Mouse (Mus musculus): ENCODE measurements around the gene Izumo4. TPM values are rescaled to one million over a fixed set of nuclear protein-coding genes. Genes with fewer than 3 reads are reported as not detected.

Izumo4 gene
- polyA plus RNA-seq, 1 experiment from 2014 or later = 49.5 TPM

DNA sequence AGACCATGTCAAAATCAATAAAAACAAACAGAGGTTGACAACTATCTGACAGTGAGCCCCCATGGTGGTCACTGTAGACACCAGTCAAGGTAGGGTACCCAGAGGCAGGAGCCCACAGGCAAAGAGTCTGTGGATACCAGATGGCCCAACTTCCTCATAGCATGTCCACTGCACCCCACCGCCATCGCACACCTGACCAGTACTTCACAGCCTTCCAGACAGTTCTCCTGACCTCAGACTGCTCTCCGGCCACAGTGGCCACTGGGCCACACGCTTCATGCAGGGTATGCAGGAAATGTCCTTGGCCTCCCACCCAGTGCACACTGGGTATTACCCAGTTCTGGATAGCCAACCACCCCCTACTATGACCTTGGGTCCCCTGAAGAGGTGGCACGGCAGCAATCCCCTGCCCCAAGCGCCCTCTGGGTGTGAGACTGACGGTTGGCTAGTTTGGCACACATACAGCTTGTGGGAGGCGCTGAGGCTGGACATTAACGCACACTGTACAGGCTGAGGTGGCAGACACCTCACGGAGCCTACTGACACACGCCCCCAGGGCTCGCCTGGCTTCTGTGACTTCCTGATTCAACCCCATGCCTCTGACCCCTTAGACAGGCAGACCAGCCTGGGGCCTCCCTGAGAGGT, 8.5 kb upstream of the Izumo4 start:
- Histone ChIP-seq H3K9ac (ENCODE audit: low read depth, low read length) (no peak overlapping the region), H3K9me3 (replicated peaks; ENCODE audit: control insufficient read depth, low read length, poor library complexity, severe bottlenecking) (no peaks in the 10 kb centered on the region), H3K27me3 (ENCODE audit: control insufficient read depth, insufficient read depth, low read depth, low read length) (no peaks in the 10 kb centered on the region), H3K27ac (ENCODE audit: low read length) (no peak overlapping the region), H3K4me1 (ENCODE audit: control insufficient read depth, insufficient read depth, low read length) (no peaks in the 10 kb centered on the region), H3K36me3 (ENCODE audit: control insufficient read depth, insufficient read depth, low read length) (peaks cover 19% of the 10 kb centered on the region), H3K4me3 (ENCODE audit: low read depth, low read length) (no peak overlapping the region), H3K4me2 (ENCODE audit: low read length) (no peak overlapping the region)
- WGBS = 89% methylated on average over 12 of the region's 12 CpGs
- no peak for ATAC-seq

- no peak for ATAC-seq
- H3K36me3 ChIP-seq (ENCODE audit: control insufficient read depth, insufficient read depth, low read length) = peaks cover 17% of the 10 kb centered on the region
- no peaks in the 10 kb centered on the region for H3K27me3 ChIP-seq (ENCODE audit: control insufficient read depth, insufficient read depth, low read depth, low read length)
- no peaks in the 10 kb centered on the region for H3K4me1 ChIP-seq (ENCODE audit: control insufficient read depth, insufficient read depth, low read length)
- H3K9ac ChIP-seq (ENCODE audit: low read depth, low read length) = no peak overlapping the region
- H3K27ac ChIP-seq (ENCODE audit: low read length) = no peak overlapping the region
- no peaks in the 10 kb centered on the region for H3K9me3 ChIP-seq (replicated peaks; ENCODE audit: control insufficient read depth, low read length, poor library complexity, severe bottlenecking)
- no peak overlapping the region for H3K4me2 ChIP-seq (ENCODE audit: low read length)
- H3K4me3 ChIP-seq (ENCODE audit: low read depth, low read length) = no peak overlapping the region
- WGBS = 88% methylated on average over 13 of the region's 13 CpGs
Measured at GRCm38 (mm10) chr10:80694159-80694938, 7.6 kb upstream of the Izumo4 start.

- Histone ChIP-seq H3K4me3 (ENCODE audit: low read depth, low read length) (no peak overlapping the region), H3K4me2 (ENCODE audit: low read length) (no peak overlapping the region), H3K27ac (ENCODE audit: low read length) (no peak overlapping the region), H3K4me1 (ENCODE audit: control insufficient read depth, insufficient read depth, low read length) (peaks cover 6% of the 10 kb centered on the region), H3K9ac (ENCODE audit: low read depth, low read length) (no peak overlapping the region), H3K36me3 (ENCODE audit: control insufficient read depth, insufficient read depth, low read length) (peaks cover 8% of the 10 kb centered on the region), H3K9me3 (replicated peaks; ENCODE audit: control insufficient read depth, low read length, poor library complexity, severe bottlenecking) (no peaks in the 10 kb centered on the region), H3K27me3 (ENCODE audit: control insufficient read depth, insufficient read depth, low read depth, low read length) (no peaks in the 10 kb centered on the region)
- ATAC-seq = no peak
- 81% methylated on average over 2 of the region's 2 CpGs for WGBS
Measured at GRCm38 (mm10) chr10:80695186-80695585, 6.8 kb upstream of the Izumo4 start.

GRCm38 (mm10) chr10:80695801-80696501, 6.0 kb upstream of the Izumo4 start:
- no peak for ATAC-seq

DNA sequence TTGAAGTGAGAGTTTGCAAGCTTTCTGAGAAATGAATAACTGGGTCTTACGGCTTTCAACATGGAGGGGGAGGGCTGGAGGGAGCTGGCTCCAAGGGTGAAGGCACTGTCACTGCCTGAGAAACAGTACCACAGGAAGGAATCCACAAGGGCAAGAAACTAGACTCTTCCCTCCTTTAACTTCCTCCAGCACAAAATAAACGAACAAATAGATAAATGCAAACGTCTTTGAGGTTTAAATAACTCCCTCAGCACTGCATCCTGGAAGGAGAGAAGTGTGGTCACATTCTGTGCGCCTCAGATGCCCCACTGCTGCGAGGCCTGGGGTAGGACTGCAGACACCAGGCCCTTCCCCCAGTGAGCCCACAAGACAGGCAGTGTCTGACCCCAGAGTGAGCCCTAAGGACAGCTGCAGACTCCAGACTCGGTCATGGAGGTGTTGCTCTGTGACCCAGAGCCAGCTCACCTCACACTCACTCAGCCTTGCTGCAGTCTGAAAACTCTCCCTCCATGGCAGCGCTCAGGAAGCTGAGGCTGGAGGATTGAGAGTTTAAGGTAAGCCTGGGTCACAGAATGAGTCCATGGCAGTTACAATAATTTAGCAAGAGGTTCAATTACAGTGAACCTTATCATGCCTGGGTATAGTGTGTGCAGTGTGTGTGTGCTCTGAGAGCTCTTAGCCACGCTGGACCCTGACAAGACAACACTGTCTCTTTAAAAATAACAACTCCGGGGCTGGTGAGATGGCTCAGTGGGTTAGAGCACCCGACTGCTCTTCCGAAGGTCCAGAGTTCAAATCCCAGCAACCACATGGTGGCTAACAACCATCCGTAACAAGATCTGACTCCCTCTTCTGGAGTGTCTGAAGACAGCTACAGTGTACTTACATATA, 5.2 kb upstream of the Izumo4 start:
- ATAC-seq = no peak
- H3K9ac ChIP-seq (ENCODE audit: low read depth, low read length) = no peak overlapping the region
- no peaks in the 10 kb centered on the region for H3K27me3 ChIP-seq (ENCODE audit: control insufficient read depth, insufficient read depth, low read depth, low read length)
- H3K9me3 ChIP-seq (replicated peaks; ENCODE audit: control insufficient read depth, low read length, poor library complexity, severe bottlenecking) = no peaks in the 10 kb centered on the region
- H3K4me1 ChIP-seq (ENCODE audit: control insufficient read depth, insufficient read depth, low read length) = peaks cover 15% of the 10 kb centered on the region
- no peak overlapping the region for H3K4me2 ChIP-seq (ENCODE audit: low read length)
- H3K36me3 ChIP-seq (ENCODE audit: control insufficient read depth, insufficient read depth, low read length) = no peaks in the 10 kb centered on the region; the same call in 1 of the 2 replicates
- no peak overlapping the region for H3K27ac ChIP-seq (ENCODE audit: low read length)
- 78% methylated on average over 11 of the region's 12 CpGs for WGBS
- no peak overlapping the region for H3K4me3 ChIP-seq (ENCODE audit: low read depth, low read length)

More at GRCm38 (mm10) chr10:80695801-80696501, 6.0 kb upstream of the Izumo4 start:
- H3K4me3 ChIP-seq (ENCODE audit: low read depth, low read length) = no peak overlapping the region
- no peak overlapping the region for H3K27ac ChIP-seq (ENCODE audit: low read length)
- no peak overlapping the region for H3K4me2 ChIP-seq (ENCODE audit: low read length)
- H3K4me1 ChIP-seq (ENCODE audit: control insufficient read depth, insufficient read depth, low read length) = peaks cover 13% of the 10 kb centered on the region
- H3K36me3 ChIP-seq (ENCODE audit: control insufficient read depth, insufficient read depth, low read length) = peaks cover 3% of the 10 kb centered on the region; the same call in 1 of the 2 replicates
- H3K9ac ChIP-seq (ENCODE audit: low read depth, low read length) = no peak overlapping the region
- H3K9me3 ChIP-seq (replicated peaks; ENCODE audit: control insufficient read depth, low read length, poor library complexity, severe bottlenecking) = no peaks in the 10 kb centered on the region
- 72% methylated on average over 10 of the region's 10 CpGs for WGBS
- no peaks in the 10 kb centered on the region for H3K27me3 ChIP-seq (ENCODE audit: control insufficient read depth, insufficient read depth, low read depth, low read length)

- H3K27me3 ChIP-seq (ENCODE audit: control insufficient read depth, insufficient read depth, low read depth, low read length) = no peaks in the 10 kb centered on the region
- 89% methylated on average over 8 of the region's 8 CpGs for WGBS
- no peak overlapping the region for H3K4me2 ChIP-seq (ENCODE audit: low read length)
- H3K4me3 ChIP-seq (ENCODE audit: low read depth, low read length) = no peak overlapping the region
- ATAC-seq = no peak
- no peak overlapping the region for H3K27ac ChIP-seq (ENCODE audit: low read length)
- H3K36me3 ChIP-seq (ENCODE audit: control insufficient read depth, insufficient read depth, low read length) = no peaks in the 10 kb centered on the region; the same call in 1 of the 2 replicates
- no peaks in the 10 kb centered on the region for H3K9me3 ChIP-seq (replicated peaks; ENCODE audit: control insufficient read depth, low read length, poor library complexity, severe bottlenecking)
- H3K9ac ChIP-seq (ENCODE audit: low read depth, low read length) = no peak overlapping the region
- peaks cover 15% of the 10 kb centered on the region for H3K4me1 ChIP-seq (ENCODE audit: control insufficient read depth, insufficient read depth, low read length)
Measured at GRCm38 (mm10) chr10:80697393-80697787, 4.6 kb upstream of the Izumo4 start.

DNA sequence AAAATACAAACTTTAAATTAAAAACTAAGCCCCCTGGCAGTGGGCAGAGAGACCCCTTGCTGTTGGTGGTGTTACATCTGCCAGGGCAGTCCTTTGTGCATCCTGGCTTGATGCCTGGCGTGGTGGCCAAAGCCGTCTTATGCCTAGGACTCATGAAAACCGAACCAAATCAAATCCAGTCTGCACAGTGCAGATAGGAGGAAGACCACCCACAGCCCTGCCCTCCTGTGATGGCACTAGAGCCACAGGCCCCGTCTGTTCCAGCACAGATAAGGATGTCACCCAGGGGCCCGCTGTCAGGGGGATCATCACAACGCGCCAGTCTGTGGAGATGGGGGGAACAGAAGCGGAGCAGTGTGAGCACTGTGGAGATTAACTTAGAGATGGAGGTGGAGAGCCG, 4.2 kb upstream of the Izumo4 start:
- Histone ChIP-seq H3K4me3 (ENCODE audit: low read depth, low read length) (no peak overlapping the region), H3K27ac (ENCODE audit: low read length) (no peak overlapping the region), H3K4me1 (ENCODE audit: control insufficient read depth, insufficient read depth, low read length) (peaks cover 15% of the 10 kb centered on the region), H3K36me3 (ENCODE audit: control insufficient read depth, insufficient read depth, low read length) (no peaks in the 10 kb centered on the region; the same call in 1 of the 2 replicates), H3K27me3 (ENCODE audit: control insufficient read depth, insufficient read depth, low read depth, low read length) (no peaks in the 10 kb centered on the region), H3K9ac (ENCODE audit: low read depth, low read length) (no peak overlapping the region), H3K4me2 (ENCODE audit: low read length) (no peak overlapping the region), H3K9me3 (replicated peaks; ENCODE audit: control insufficient read depth, low read length, poor library complexity, severe bottlenecking) (no peaks in the 10 kb centered on the region)
- WGBS = 69% methylated on average over 9 of the region's 9 CpGs
- no peak for ATAC-seq

DNA sequence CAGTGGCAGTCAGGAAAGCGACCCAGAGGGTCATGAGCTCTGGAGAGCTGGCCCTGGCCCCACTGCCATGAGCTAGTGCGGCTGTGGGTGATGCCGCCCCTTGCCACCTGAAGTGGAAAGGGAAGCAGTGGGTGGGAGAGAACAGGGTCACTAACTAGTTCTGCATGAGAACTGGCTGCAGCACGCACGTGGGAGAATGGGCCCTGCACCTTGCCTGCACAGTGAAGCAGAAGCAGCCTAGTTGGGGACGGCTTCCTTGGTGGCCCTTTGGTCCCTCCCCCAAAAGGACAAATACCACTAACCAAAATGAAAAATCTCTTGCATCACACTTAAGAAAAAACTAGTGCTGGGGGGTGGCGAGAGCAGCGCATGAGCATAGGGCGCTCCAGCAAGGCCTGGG, 3.4 kb upstream of the Izumo4 start:
- WGBS = 94% methylated on average over 9 of the region's 9 CpGs
- H3K4me3 ChIP-seq (ENCODE audit: low read depth, low read length) = no peak overlapping the region

More for the DNA sequence above, 3.4 kb upstream of the Izumo4 start:
- H3K9me3 ChIP-seq (replicated peaks; ENCODE audit: control insufficient read depth, low read length, poor library complexity, severe bottlenecking) = no peaks in the 10 kb centered on the region
- H3K27me3 ChIP-seq (ENCODE audit: control insufficient read depth, insufficient read depth, low read depth, low read length) = no peaks in the 10 kb centered on the region
- peaks cover 23% of the 10 kb centered on the region for H3K4me1 ChIP-seq (ENCODE audit: control insufficient read depth, insufficient read depth, low read length)
- H3K27ac ChIP-seq (ENCODE audit: low read length) = no peak overlapping the region
- ATAC-seq = no peak
- H3K9ac ChIP-seq (ENCODE audit: low read depth, low read length) = no peak overlapping the region
- H3K36me3 ChIP-seq (ENCODE audit: control insufficient read depth, insufficient read depth, low read length) = no peaks in the 10 kb centered on the region; the same call in 1 of the 2 replicates
- no peak overlapping the region for H3K4me2 ChIP-seq (ENCODE audit: low read length)
